Mouse (Mus musculus) bone marrow, adult 2 months (tissue): Measurements from ENCODE around the gene Akr1c13.
"Not testable (repeated sequence)": the region's sequence is repeated elsewhere in the genome, so short reads cannot be mapped to it uniquely, and the experiment has no call there.

Experiments
- CTCF ChIP-seq: fragments of 200-500 bp; IDR thresholded peaks from 2 replicates; pipeline ENCODE4 v1.5.1; 2011; ENCODE audit warnings: low read length, control low read depth; ENCODE audit not compliant: control insufficient read depth, insufficient read depth
- POLR2A ChIP-seq: fragments of 200-500 bp; IDR thresholded peaks from 2 replicates; pipeline ENCODE4 v1.6.1; 2011; ENCODE audit warnings: low read depth, mild to moderate bottlenecking, control low read depth, low read length, borderline replicate concordance; ENCODE audit not compliant: control insufficient read depth

GRCm38 (mm10) chr13:4186641-4187411 lies 4.1 kb upstream of the Akr1c13 start:
- TF ChIP-seq CTCF, POLR2A: not testable (repeated sequence)
